Mouse (Mus musculus) stomach, embryonic 15.5 days (tissue): ENCODE data around the gene Adora1. TPM values are rescaled to one million over a fixed set of nuclear protein-coding genes. Genes with fewer than 3 reads are reported as not detected.

Experiments used
- ATAC-seq: fragments of 200-750 bp; cut with Nextera tagmentation; 2 replicates; pipeline ENCODE4 v1.8.0; 2017; ENCODE audit warnings: low read depth, moderate number of reproducible peaks, moderate TSS enrichment; ENCODE audit not compliant: insufficient read depth, low FRiP score
- H3K27ac ChIP-seq: fragments of 300-500 bp; sonication (generic); 2 replicates; pipeline ENCODE4 v1.5.1; 2015; ENCODE audit warnings: mild to moderate bottlenecking, inconsistent platforms
- H3K27me3 ChIP-seq: fragments of 300-500 bp; sonication (generic); replicated peaks from 2 replicates; pipeline ENCODE4 v1.6.1; 2015; ENCODE audit warnings: inconsistent platforms
- H3K36me3 ChIP-seq: fragments of 300-500 bp; sonication (generic); 2 replicates; pipeline ENCODE4 v1.6.1; 2015; ENCODE audit warnings: inconsistent platforms
- H3K4me1 ChIP-seq: fragments of 300-500 bp; sonication (generic); 2 replicates; pipeline ENCODE4 v1.6.1; 2015; ENCODE audit warnings: inconsistent platforms
- H3K4me2 ChIP-seq: fragments of 300-500 bp; sonication (generic); 2 replicates; pipeline ENCODE4 v1.6.1; 2015; ENCODE audit warnings: mild to moderate bottlenecking, inconsistent platforms
- H3K4me3 ChIP-seq: fragments of 300-500 bp; sonication (generic); replicated peaks from 2 replicates; pipeline ENCODE4 v1.5.1; 2015; ENCODE audit warnings: inconsistent platforms
- H3K9ac ChIP-seq: fragments of 300-500 bp; sonication (generic); 2 replicates; pipeline ENCODE4 v1.6.1; 2015; ENCODE audit warnings: inconsistent platforms
- H3K9me3 ChIP-seq: fragments of 300-500 bp; sonication (generic); 2 replicates; pipeline ENCODE4 v1.6.1; 2016; ENCODE audit warnings: inconsistent platforms
- WGBS: fragments of 180-500 bp; shearing (Covaris S2); methylation state at CpG from one replicate; pipeline ENCODE4 v1.1.7; 2015; 5-methylcytosine and 5-hydroxymethylcytosine counted together
- polyA plus RNA-seq: library from polyadenylated mRNA; unstranded; fragments of >200 nt; fragmentation: Nextera tagmentation; extraction: Ambion mirVana; gene quantifications from 2 replicates; pipeline ENCODE4 v1.2.1, GENCODE M21; 2015

Adora1 gene
- polyA plus RNA-seq, 1 experiment from 2014 or later = 11.8 TPM

DNA sequence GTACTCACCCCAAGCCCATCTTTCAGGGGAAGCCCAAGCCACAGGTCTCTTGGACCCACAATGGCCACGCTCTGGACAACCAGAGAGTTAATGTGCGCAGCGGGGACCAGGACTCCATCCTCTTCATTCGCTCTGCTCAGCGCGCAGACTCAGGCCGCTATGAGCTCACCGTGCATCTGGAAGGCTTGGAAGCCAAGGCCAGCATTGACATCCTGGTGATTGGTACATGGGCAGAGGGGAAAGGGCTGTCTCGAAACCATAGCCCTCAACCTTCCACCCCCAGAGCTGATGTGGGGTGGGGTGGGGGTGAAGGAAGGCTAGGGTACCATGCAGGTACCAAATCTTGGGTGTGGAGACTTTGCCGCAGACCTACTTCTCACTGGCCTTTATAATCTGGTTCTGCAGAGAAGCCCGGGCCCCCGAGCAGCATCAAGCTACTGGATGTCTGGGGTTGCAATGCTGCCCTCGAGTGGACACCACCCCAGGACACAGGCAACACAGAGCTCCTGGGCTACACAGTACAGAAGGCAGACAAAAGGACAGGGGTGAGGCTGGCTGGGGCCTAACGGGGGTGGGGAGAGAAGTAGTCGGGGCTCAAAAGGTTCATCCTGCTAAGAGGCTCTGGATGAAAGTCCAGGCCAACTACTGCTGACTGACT, 37.8 kb downstream of the Adora1 start:
- H3K4me1 ChIP-seq = peaks cover 13% of the 10 kb centered on the region; the same call in 1 of the 2 replicates
- H3K4me3 ChIP-seq = no peak overlapping the region
- no peak for ATAC-seq
- no peaks in the 10 kb centered on the region for H3K27me3 ChIP-seq
- no peak overlapping the region for H3K9ac ChIP-seq
- H3K9me3 ChIP-seq = no peaks in the 10 kb centered on the region
- WGBS = 80% methylated on average over 15 of the region's 15 CpGs
- no peaks in the 10 kb centered on the region for H3K36me3 ChIP-seq
- H3K4me2 ChIP-seq = no peak overlapping the region
- no peak overlapping the region for H3K27ac ChIP-seq

DNA sequence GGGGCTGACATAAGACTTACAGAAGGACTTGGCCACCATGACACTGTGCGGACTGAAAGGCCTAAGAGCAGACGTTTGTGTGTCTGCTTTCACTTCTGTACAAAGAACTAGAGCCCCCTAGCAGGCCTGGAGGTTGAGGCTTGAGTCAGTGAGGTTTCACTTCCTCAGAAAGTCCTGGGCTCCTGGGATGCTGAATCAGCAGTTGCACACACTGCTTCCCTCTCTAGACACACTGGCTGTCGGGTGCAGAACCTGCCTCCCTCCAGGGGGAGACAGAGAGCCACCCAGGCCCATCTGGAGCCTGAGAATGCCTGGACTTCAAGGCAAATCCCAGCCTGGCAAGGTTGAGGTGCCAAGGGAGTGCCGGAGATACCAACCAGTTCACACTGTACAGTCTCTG, 38.8 kb downstream of the Adora1 start:
- H3K27me3 ChIP-seq = no peaks in the 10 kb centered on the region
- 0 out of 2 replicates have a peak overlapping the region, but pooled peaks have one; percentile 33 for H3K27ac ChIP-seq
- no peaks in the 10 kb centered on the region for H3K36me3 ChIP-seq
- no peaks in the 10 kb centered on the region for H3K9me3 ChIP-seq
- H3K4me2 ChIP-seq = no peak overlapping the region
- peaks cover 13% of the 10 kb centered on the region; the same call in 1 of the 2 replicates for H3K4me1 ChIP-seq
- ATAC-seq = no peak
- no peak overlapping the region for H3K4me3 ChIP-seq
- WGBS = 66% methylated on average over 4 of the region's 4 CpGs
- no peak overlapping the region for H3K9ac ChIP-seq

DNA sequence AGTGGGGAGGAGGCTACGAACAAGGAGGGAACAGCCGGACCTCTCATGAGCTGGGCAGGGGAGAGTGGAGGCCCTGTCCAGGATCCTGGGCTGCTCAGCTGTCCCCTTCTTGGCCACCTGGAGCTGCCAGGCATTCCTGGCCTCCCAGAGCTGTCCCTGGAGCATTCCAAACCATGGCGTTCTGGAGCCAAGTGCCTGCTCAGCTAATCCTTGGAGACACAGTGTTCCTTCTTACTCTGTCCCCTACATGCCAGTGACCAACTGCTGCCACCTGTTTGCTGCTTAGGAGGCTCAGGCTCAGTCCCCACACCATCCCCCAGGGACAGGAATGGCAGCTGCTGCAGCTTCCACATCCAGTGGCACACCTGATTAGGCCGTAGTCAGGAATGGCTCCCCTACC, 39.3 kb downstream of the Adora1 start:
- peak; percentile 24; the same call in 1 of the 2 replicates for ATAC-seq
- Histone ChIP-seq H3K27ac (0 out of 2 replicates have a peak overlapping the region, but pooled peaks have one; percentile 33), H3K9ac (no peak overlapping the region)

DNA sequence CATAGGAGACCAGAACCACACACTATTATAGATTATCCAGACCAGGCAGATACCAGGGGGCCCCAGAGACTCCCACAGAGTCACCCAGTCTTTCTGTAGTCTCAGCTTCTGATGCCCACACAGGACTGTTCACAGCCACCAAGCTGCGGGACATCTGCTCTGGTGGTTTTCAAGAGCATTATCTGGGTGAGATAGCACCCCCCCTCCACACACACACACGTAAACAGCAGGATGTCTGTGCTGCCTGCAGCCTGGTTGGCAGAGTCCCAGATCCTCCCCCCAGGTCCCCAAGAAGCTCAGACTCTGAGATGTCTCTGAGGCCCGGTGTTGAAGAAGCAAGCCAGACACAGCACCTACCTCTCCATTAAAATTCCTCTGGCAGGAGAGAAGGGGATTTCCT, 39.7 kb downstream of the Adora1 start:
- H3K4me2 ChIP-seq = no peak overlapping the region
- 23% methylated on average over 3 of the region's 3 CpGs for WGBS
- H3K4me3 ChIP-seq = no peak overlapping the region
- H3K27me3 ChIP-seq = no peaks in the 10 kb centered on the region
- H3K9me3 ChIP-seq = no peaks in the 10 kb centered on the region
- ATAC-seq = no peak
- H3K27ac ChIP-seq = no peak overlapping the region
- no peak overlapping the region for H3K9ac ChIP-seq
- H3K4me1 ChIP-seq = peaks cover 13% of the 10 kb centered on the region; the same call in 1 of the 2 replicates
- no peaks in the 10 kb centered on the region for H3K36me3 ChIP-seq

More for the DNA sequence above, 39.3 kb downstream of the Adora1 start:
- Histone ChIP-seq H3K4me2 (no peak overlapping the region), H3K27me3 (no peaks in the 10 kb centered on the region), H3K4me1 (peaks cover 13% of the 10 kb centered on the region; the same call in 1 of the 2 replicates), H3K36me3 (no peaks in the 10 kb centered on the region), H3K9me3 (no peaks in the 10 kb centered on the region), H3K4me3 (no peak overlapping the region)
- WGBS = 39% methylated on average over 4 of the region's 4 CpGs

DNA sequence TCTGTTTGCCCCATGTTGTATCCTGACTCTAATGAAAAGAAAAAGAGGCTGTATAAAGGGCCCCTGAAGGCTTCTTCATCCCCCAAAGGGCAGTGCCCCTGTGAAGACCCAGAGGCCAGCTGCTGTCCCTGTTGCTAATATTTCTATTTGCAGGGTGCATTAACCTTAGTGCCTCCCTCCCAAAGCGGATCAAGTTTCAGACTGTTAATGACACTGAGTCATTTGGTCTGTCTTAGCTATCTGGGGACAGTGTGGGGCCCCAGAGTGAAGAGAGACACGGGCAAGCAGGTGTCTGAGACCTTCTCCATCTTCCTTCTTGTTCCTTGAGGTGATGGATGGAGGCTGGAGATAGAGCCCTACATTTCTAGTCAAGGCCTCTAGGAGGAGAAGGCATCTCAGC, 40.1 kb downstream of the Adora1 start:
- H3K4me1 ChIP-seq = peaks cover 13% of the 10 kb centered on the region; the same call in 1 of the 2 replicates
- H3K27ac ChIP-seq = no peak overlapping the region
- H3K9me3 ChIP-seq = no peaks in the 10 kb centered on the region
- H3K4me2 ChIP-seq = no peak overlapping the region
- H3K36me3 ChIP-seq = no peaks in the 10 kb centered on the region
- no peak overlapping the region for H3K9ac ChIP-seq
- no peak for ATAC-seq
- H3K27me3 ChIP-seq = no peaks in the 10 kb centered on the region
- WGBS = 20% methylated on average over 2 of the region's 2 CpGs
- no peak overlapping the region for H3K4me3 ChIP-seq

DNA sequence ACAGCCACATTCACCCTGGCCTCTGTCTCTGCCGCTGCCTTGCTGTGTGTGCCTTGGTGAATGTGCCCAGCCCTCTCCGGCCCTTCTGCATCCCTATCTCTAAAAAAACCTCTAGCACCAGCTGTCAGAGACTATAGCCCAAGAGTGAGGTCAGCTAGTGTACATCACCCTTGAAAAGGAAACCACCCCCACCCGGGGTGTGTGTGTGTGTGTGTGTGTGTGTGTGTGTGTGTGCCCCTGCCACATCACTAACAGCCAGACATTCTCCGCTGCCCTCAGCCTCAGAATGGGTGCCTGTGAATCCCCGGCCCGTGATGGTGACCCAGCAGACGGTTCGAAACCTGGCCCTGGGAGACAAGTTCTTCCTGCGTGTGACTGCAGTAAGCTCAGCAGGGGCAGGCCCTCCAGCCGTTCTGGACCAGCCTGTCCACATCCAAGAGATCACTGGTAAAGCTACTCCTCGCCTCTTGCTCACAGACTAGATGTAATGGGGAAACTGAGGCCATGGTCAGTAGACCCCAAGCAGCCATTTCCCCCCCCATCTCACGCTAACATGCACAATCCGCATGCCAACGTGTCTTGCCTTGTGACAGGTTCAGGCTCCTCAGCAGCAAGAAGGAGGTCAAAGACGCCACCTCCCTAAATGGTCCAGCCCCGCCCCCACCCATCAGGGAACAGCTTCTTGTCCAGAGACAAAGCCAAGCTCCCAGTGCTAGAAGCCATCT, 40.8 kb downstream of the Adora1 start:
- H3K9me3 ChIP-seq = no peaks in the 10 kb centered on the region
- 73% methylated on average over 16 of the region's 16 CpGs for WGBS
- ATAC-seq = no peak
- no peak overlapping the region for H3K27ac ChIP-seq
- H3K27me3 ChIP-seq = no peaks in the 10 kb centered on the region
- peaks cover 13% of the 10 kb centered on the region; the same call in 1 of the 2 replicates for H3K4me1 ChIP-seq
- no peak overlapping the region for H3K4me3 ChIP-seq
- H3K9ac ChIP-seq = no peak overlapping the region
- no peak overlapping the region for H3K4me2 ChIP-seq
- no peaks in the 10 kb centered on the region for H3K36me3 ChIP-seq

DNA sequence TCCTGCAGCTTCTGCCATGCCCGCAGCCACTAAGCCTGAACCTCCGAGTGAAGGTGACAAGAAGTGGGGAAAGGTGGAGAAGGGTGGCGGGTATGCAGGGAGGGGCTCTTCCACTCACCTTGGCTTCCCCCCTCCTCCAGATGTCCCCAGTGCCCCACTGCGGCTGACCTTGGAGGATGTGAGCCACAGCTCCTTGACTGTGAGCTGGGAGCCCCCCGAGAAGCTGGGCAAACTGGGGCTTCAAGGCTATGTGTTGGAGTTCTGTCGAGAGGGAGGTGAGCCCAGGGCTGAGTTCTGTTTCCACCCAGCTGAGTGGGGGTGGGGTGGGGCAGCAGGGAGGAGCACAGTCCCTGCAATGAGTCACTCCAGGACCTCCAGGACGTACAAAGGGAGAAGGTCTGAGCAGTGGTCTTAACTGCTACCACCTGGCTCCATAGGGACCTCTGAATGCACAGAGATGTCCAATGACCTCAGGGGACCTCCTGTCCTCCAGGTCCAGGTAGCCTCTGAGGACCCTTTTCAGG, 41.5 kb downstream of the Adora1 start:
- Histone ChIP-seq H3K9ac (no peak overlapping the region), H3K4me1 (peaks cover 13% of the 10 kb centered on the region; the same call in 1 of the 2 replicates), H3K9me3 (no peaks in the 10 kb centered on the region), H3K4me3 (no peak overlapping the region), H3K27me3 (no peaks in the 10 kb centered on the region), H3K27ac (no peak overlapping the region), H3K36me3 (no peaks in the 10 kb centered on the region), H3K4me2 (no peak overlapping the region)
- ATAC-seq = no peak
- WGBS = 51% methylated on average over 7 of the region's 7 CpGs

DNA sequence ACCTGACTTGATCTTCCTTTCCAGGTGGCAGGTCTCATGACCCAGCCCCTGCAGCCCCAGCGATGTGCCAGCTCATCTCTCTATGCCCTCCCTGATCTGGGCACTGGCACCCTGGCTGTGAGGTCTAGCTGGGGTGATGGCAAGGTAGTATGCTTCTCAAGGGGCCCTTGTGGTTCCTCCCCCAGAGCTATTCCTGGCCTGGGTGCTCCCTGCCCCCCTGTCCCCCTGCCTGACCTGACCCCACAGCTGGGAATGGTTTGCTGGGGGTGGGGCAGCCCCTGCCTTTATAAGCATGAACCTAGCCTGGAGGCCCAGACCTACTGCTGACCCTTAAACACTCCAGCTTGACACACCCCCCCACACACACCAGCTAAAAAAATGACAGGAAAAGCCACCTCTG, 42.1 kb downstream of the Adora1 start, which contains the start of gene Mybph:
Gene Mybph, plus strand, starts transcription at position 323 of the 400 bp plus-strand sequence.
- ATAC-seq = no peak
- 61% methylated on average over 1 of the region's 1 CpGs for WGBS
- H3K9ac ChIP-seq = no peak within 1 kb of the TSS
- H3K27ac ChIP-seq = no peak within 1 kb of the TSS
- H3K27me3 ChIP-seq = no peaks in the 10 kb centered on the region
- H3K4me1 ChIP-seq = peaks cover 13% of the 10 kb centered on the region; the same call in 1 of the 2 replicates
- no peak within 1 kb of the TSS for H3K4me3 ChIP-seq
- no peaks in the 10 kb centered on the region for H3K36me3 ChIP-seq
- H3K9me3 ChIP-seq = no peaks in the 10 kb centered on the region
- no peak within 1 kb of the TSS for H3K4me2 ChIP-seq

DNA sequence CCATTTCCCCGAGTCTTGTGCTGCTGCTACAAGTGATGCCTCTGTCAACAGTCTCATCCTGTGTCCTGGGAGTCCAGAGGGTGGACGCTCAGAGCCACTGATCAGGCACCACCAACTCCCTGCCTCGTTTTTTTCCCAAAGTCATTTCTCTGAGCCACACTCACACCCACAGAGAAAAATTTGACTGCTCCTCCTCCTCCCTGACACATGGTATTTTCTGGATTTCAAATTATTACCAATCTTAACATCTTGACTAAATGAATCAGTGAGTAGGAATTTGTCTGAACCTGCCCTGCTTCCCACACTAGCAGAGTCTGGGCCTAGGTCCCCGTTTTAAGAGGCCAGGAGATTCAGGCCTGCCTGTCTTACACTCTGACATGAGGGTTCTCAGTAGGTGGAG, 43.2 kb downstream of the Adora1 start:
- Histone ChIP-seq H3K4me2 (no peak overlapping the region), H3K9ac (no peak overlapping the region), H3K4me1 (peaks cover 13% of the 10 kb centered on the region; the same call in 1 of the 2 replicates), H3K36me3 (no peaks in the 10 kb centered on the region), H3K27ac (no peak overlapping the region), H3K4me3 (no peak overlapping the region), H3K27me3 (no peaks in the 10 kb centered on the region), H3K9me3 (no peaks in the 10 kb centered on the region)
- no peak for ATAC-seq
- WGBS = 36% methylated on average over 4 of the region's 4 CpGs

DNA sequence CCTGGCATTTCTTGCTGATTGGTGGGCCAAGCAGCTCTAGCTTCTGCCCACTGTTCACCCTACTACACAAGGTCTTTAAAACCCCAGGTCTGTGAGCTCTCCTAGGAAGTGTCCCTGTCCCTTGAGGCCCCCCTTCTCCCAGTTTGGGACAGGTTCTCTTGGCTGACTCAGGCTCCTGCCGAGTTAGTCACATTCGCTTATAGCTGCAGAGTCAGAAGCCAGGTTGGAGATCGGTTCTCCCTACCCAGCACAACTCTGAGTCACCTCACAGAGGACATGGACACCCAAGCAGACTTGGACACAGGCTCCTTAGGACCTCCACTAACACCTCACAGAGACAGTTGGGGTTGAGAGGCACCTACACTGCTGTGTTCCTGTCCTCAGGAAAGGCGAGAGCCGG, 44.0 kb downstream of the Adora1 start:
- H3K4me3 ChIP-seq = no peak overlapping the region
- no peak overlapping the region for H3K4me2 ChIP-seq
- H3K9me3 ChIP-seq = no peaks in the 10 kb centered on the region
- ATAC-seq = no peak
- H3K27ac ChIP-seq = no peak overlapping the region
- no peak overlapping the region for H3K9ac ChIP-seq
- no peaks in the 10 kb centered on the region for H3K27me3 ChIP-seq
- no peaks in the 10 kb centered on the region for H3K36me3 ChIP-seq
- WGBS = 82% methylated on average over 5 of the region's 5 CpGs
- peaks cover 9% of the 10 kb centered on the region; the same call in 1 of the 2 replicates for H3K4me1 ChIP-seq

DNA sequence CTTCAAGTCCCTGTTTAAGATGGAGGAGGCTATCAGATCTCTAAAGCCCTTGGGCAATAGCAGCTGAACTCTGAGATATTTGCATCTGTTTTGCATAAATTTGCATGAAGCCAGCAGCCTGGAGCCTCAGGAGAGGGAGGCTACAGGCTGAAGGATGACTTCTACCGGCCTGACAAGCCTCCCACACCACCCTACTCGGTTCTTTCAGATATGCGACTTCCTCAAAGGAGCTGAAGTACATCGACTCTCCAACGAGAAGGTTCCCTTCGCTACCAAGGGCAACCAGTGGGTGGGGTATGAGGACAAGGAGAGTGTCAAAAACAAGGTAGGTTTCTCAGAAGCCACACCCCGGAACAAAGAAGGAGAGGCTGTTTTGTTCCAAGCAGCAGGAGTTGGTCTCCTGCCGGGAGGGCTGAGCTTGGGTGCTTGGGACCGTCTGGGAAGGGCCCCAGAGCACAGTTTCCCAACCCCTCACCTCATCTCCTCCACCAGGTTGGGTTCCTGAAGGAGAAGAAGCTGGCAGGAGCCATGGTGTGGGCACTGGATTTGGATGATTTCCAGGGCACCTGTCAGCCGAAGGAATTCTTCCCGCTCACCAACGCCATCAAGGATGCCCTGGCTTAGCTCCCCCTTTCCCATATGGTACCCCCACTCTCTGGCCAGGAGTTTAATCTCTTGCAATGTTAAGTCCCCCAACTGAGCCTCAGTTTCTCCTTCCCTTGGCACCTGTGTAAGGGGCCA, 46.1 kb downstream of the Adora1 start:
- Histone ChIP-seq H3K27ac (no peak overlapping the region), H3K9ac (no peak overlapping the region), H3K4me3 (no peak overlapping the region), H3K27me3 (no peaks in the 10 kb centered on the region), H3K36me3 (no peaks in the 10 kb centered on the region), H3K4me2 (peak overlapping the region; percentile 14; the same call in 1 of the 2 replicates), H3K9me3 (no peaks in the 10 kb centered on the region), H3K4me1 (0 out of 2 replicates have a peak, but pooled peaks cover 6% of the 10 kb centered on the region)
- WGBS = 25% methylated on average over 12 of the region's 12 CpGs
- no peak for ATAC-seq
